Comparison of ENCODE assay signal across 39 mouse cellular contexts in genomic region chr9:51318246-51318645, GRCm38 (mm10). TPM values are rescaled to one million over a fixed set of nuclear protein-coding genes. Genes with fewer than 3 reads are reported as not detected.
"Had no signal": no experiment of that assay in that cellular context is flagged by ENCODE, and none has a peak within 500 bp of the region (broad histone marks: within the 10 kb centered on the region; RNA-seq: fewer than 3 reads in every experiment).

No protein-coding gene starts in this region.

- H3K9me3 ChIP-seq: embryonic facial prominence, embryonic 10.5 days; embryonic facial prominence, embryonic 12.5 days; embryonic facial prominence, embryonic 13.5 days; embryonic facial prominence, embryonic 15.5 days; forebrain, embryonic 10.5 days; forebrain, embryonic 12.5 days; forebrain, embryonic 13.5 days; forebrain, embryonic 15.5 days had no signal

- H3K27ac ChIP-seq: embryonic facial prominence, embryonic 10.5 days; embryonic facial prominence, embryonic 12.5 days; embryonic facial prominence, embryonic 13.5 days; embryonic facial prominence, embryonic 15.5 days; forebrain, embryonic 10.5 days; forebrain, embryonic 12.5 days; forebrain, embryonic 13.5 days; forebrain, embryonic 15.5 days; gastrocnemius, adult 2 months; heart, adult 2 months had no signal

- H3K9ac ChIP-seq: embryonic facial prominence, embryonic 12.5 days; embryonic facial prominence, embryonic 13.5 days; embryonic facial prominence, embryonic 15.5 days; forebrain, embryonic 12.5 days; forebrain, embryonic 13.5 days; forebrain, embryonic 15.5 days; forebrain, postnatal 0 days had no signal

- H3K36me3 ChIP-seq: embryonic facial prominence, embryonic 10.5 days; embryonic facial prominence, embryonic 12.5 days; embryonic facial prominence, embryonic 13.5 days; embryonic facial prominence, embryonic 15.5 days; forebrain, embryonic 10.5 days; forebrain, embryonic 12.5 days; forebrain, embryonic 15.5 days had no signal

- H3K4me2 ChIP-seq: embryonic facial prominence, embryonic 12.5 days; embryonic facial prominence, embryonic 13.5 days; embryonic facial prominence, embryonic 15.5 days; forebrain, embryonic 12.5 days; forebrain, embryonic 13.5 days; forebrain, embryonic 15.5 days had no signal

- H3K4me3 ChIP-seq: embryonic facial prominence, embryonic 10.5 days; embryonic facial prominence, embryonic 12.5 days; embryonic facial prominence, embryonic 13.5 days; embryonic facial prominence, embryonic 15.5 days; erythroblast, embryonic 14.5 days; forebrain, embryonic 10.5 days; forebrain, embryonic 12.5 days; forebrain, embryonic 13.5 days; forebrain, embryonic 15.5 days; gastrocnemius, adult 2 months; heart, adult 2 months had no signal

- H3K4me1 ChIP-seq: embryonic facial prominence, embryonic 10.5 days; embryonic facial prominence, embryonic 12.5 days; embryonic facial prominence, embryonic 13.5 days; embryonic facial prominence, embryonic 15.5 days; forebrain, embryonic 10.5 days; forebrain, embryonic 12.5 days; forebrain, embryonic 13.5 days had no signal

- H3K27me3 ChIP-seq: embryonic facial prominence, embryonic 12.5 days; embryonic facial prominence, embryonic 13.5 days; embryonic facial prominence, embryonic 15.5 days; forebrain, embryonic 12.5 days; forebrain, embryonic 13.5 days; forebrain, embryonic 15.5 days had no signal

- ATAC-seq: forebrain, embryonic 13.5 days; forebrain, embryonic 14.5 days; forebrain, embryonic 15.5 days; forebrain, embryonic 16.5 days; forebrain, postnatal 0 days had no signal

- DNase-seq: cerebellum, adult 8-10 months; cerebellum, adult 9-10 months; cerebellum, adult 9-11 months; cerebellum, postnatal 10 days; cerebellum, postnatal 14 days; cerebellum, postnatal 25 days; cerebellum, postnatal 36 days; embryo, embryonic 11 days; forebrain, postnatal 0 days; gastrocnemius, adult 2 months; gastrocnemius, postnatal 10 days; gastrocnemius, postnatal 14 days; gastrocnemius, postnatal 25 days; gastrocnemius, postnatal 36 days; heart, adult 11 months; heart, adult 18-20 months; heart, adult 2 months had no signal

RNA-seq across cellular contexts. Expression of gene 1810046K07Rik, which starts 10.5 kb away (rescaled TPM):
- total RNA-seq: common myeloid progenitor, adult 5-6 weeks; forebrain, postnatal 0 days; gastrocnemius, adult 18-20 months; gastrocnemius, adult 2 months; gastrocnemius, adult 8-10 months; gastrocnemius, postnatal 10 days; gastrocnemius, postnatal 14 days; gastrocnemius, postnatal 25 days; gastrocnemius, postnatal 36 days; gastrocnemius, postnatal 4 days; granulocyte monocyte progenitor cell, adult 5-6 weeks; heart, adult 18-20 months; heart, adult 2 months had no signal
- polyA plus RNA-seq: cortical plate, adult 2 months; embryonic facial prominence, embryonic 10.5 days; embryonic facial prominence, embryonic 11.5 days; embryonic facial prominence, embryonic 12.5 days; embryonic facial prominence, embryonic 13.5 days; embryonic facial prominence, embryonic 14.5 days; forebrain, embryonic 10.5 days; forebrain, embryonic 11.5 days; forebrain, embryonic 12.5 days; forebrain, embryonic 13.5 days; forebrain, embryonic 14.5 days; forebrain, embryonic 15.5 days; forebrain, embryonic 16.5 days; forebrain, postnatal 0 days; frontal cortex, adult 2 months; gonadal fat pad, adult 2 months had no signal

RNA-seq across cellular contexts. Expression of gene Colca2, which starts 39.9 kb away (rescaled TPM):
- total RNA-seq: common myeloid progenitor, adult 5-6 weeks; granulocyte monocyte progenitor cell, adult 5-6 weeks had no signal
- polyA plus RNA-seq: erythroblast, embryonic 14.5 days had no signal
